Mouse (Mus musculus): ENCODE data around the gene Arl5c.
A peak's percentile ranks its signal among the peaks of the same experiment; 100 is the strongest.

Gene Arl5c

GRCm38 (mm10) chr11:97995564-97996288, at the start of gene Arl5c:
Gene Arl5c (minus strand): TSS chr11:97996181.
- DNase-seq (ENCODE audit: low read depth), result no peak

GRCm38 (mm10) chr11:98045596-98045995, 49.6 kb upstream of the Arl5c start:
- DNase-seq (ENCODE audit: low read depth), result no peak

GRCm38 (mm10) chr11:98044074-98044473, 48.1 kb upstream of the Arl5c start:
- DNase-seq (ENCODE audit: low read depth), result no peak

GRCm38 (mm10) chr11:98042741-98043140, 46.8 kb upstream of the Arl5c start:
- peak; percentile 47 for DNase-seq (ENCODE audit: low read depth)

GRCm38 (mm10) chr11:98040975-98041374, 45.0 kb upstream of the Arl5c start:
- DNase-seq (ENCODE audit: low read depth), result no peak

- DNase-seq (ENCODE audit: low read depth), result peak; percentile 56
Observed at GRCm38 (mm10) chr11:98037871-98038270, 41.9 kb upstream of the Arl5c start.

- peak; percentile 77 for DNase-seq (ENCODE audit: low read depth)
Observed at GRCm38 (mm10) chr11:98035977-98036377, 40.0 kb upstream of the Arl5c start.

- DNase-seq (ENCODE audit: low read depth), result no peak
Observed at GRCm38 (mm10) chr11:98034840-98035239, 38.9 kb upstream of the Arl5c start.

GRCm38 (mm10) chr11:98034061-98034460, 38.1 kb upstream of the Arl5c start:
- DNase-seq (ENCODE audit: low read depth), result peak; percentile 63

- peak; percentile 93 for DNase-seq (ENCODE audit: low read depth)
Observed at GRCm38 (mm10) chr11:98031443-98031770, 35.4 kb upstream of the Arl5c start.

GRCm38 (mm10) chr11:98030701-98031442, 34.9 kb upstream of the Arl5c start:
- DNase-seq (ENCODE audit: low read depth), result peak; percentile 54

- DNase-seq (ENCODE audit: low read depth), result no peak
Observed at GRCm38 (mm10) chr11:98027785-98028184, 31.8 kb upstream of the Arl5c start.

GRCm38 (mm10) chr11:98027297-98027688, 31.3 kb upstream of the Arl5c start:
- peak; percentile 44 for DNase-seq (ENCODE audit: low read depth)

GRCm38 (mm10) chr11:98026570-98027296, 30.8 kb upstream of the Arl5c start, which contains the start of gene Rpl19:
Gene Rpl19 (plus strand): TSS chr11:98026710.
- peak; percentile 96 for DNase-seq (ENCODE audit: low read depth)

GRCm38 (mm10) chr11:98026248-98026569, 30.2 kb upstream of the Arl5c start:
- DNase-seq (ENCODE audit: low read depth), result no peak

GRCm38 (mm10) chr11:98024516-98024915, 28.5 kb upstream of the Arl5c start:
- DNase-seq (ENCODE audit: low read depth), result peak; percentile 63

GRCm38 (mm10) chr11:98022555-98023371, 26.8 kb upstream of the Arl5c start, which contains the start of gene Cacnb1:
Gene Cacnb1 (minus strand): TSS chr11:98023034.
- peak; percentile 82 for DNase-seq (ENCODE audit: low read depth)

GRCm38 (mm10) chr11:98022253-98022554, 26.2 kb upstream of the Arl5c start:
- no peak for DNase-seq (ENCODE audit: low read depth)

GRCm38 (mm10) chr11:98021565-98022252, 25.7 kb upstream of the Arl5c start:
- peak; percentile 67 for DNase-seq (ENCODE audit: low read depth)

- DNase-seq (ENCODE audit: low read depth), result no peak
Observed at GRCm38 (mm10) chr11:98021118-98021517, 25.1 kb upstream of the Arl5c start.

- peak; percentile 56 for DNase-seq (ENCODE audit: low read depth)
Observed at GRCm38 (mm10) chr11:98020710-98021109, 24.7 kb upstream of the Arl5c start.

All from NIH3T3 (cell line).